Mouse (Mus musculus): ENCODE measurements around the gene Lrp11.

DNA sequence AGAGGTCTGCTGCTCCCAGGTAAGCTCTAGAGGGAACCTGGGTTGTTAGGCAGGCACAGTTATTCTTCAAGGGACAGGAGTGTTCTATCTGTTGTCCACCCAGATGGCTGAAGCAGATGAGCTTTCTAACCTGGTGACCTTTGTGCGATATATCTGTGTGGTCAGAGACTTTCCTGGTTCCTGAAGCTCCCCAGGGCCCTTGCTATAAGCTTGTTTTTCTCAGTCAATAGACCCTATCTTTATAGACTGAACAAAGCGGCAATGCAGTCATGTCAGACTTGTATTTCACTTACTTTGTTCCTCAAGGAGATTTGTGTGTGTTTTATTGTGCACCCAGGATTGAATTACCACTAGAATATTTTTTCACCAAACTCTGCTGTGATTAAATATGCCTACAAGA, 61.5 kb downstream of the Lrp11 start:
- no peak for TF ChIP-seq CTCF (IDR thresholded peaks at IDR 0.05; ENCODE audit: extremely low read depth, insufficient read depth, insufficient read length, insufficient replicate concordance)
- no peak for TF ChIP-seq POLR2A (IDR thresholded peaks at IDR 0.05; ENCODE audit: low read depth, low read length)

All from spleen, adult 2 months (tissue).